Mouse (Mus musculus) macrophage (primary cell): ENCODE results near the gene Pgpep1. TPM values are rescaled to one million over a fixed set of nuclear protein-coding genes. Genes with fewer than 3 reads are reported as not detected.

Experiments
- H3K27ac ChIP-seq: fragments of 350-480 bp; formaldehyde crosslinking; 2 replicates; pipeline ENCODE4 v1.9.0; 2021
- H3K36me3 ChIP-seq: fragments of 350-480 bp; formaldehyde crosslinking; 2 replicates; pipeline ENCODE4 v1.9.0; 2021; ENCODE audit errors: inconsistent target
- H3K4me3 ChIP-seq: fragments of 350-480 bp; formaldehyde crosslinking; 2 replicates; pipeline ENCODE4 v1.9.0; 2021; ENCODE audit errors: inconsistent target
- H3K79me2 ChIP-seq: fragments of 350-480 bp; formaldehyde crosslinking; 2 replicates; pipeline ENCODE4 v1.9.0; 2021; ENCODE audit errors: inconsistent target
- WGBS: methylation state at CpG from one replicate; pipeline ENCODE4 v1.1.7; 2026; ENCODE audit warnings: inconsistent platforms; ENCODE audit not compliant: missing documents; 5-methylcytosine and 5-hydroxymethylcytosine counted together
- polyA plus RNA-seq: library from polyadenylated mRNA; stranded (reverse); fragments of 250-400 nt; gene quantifications from 3 replicates; pipeline ENCODE4 v1.2.4, GENCODE M21; 2018; ENCODE audit warnings: inconsistent platforms

Gene Pgpep1
- polyA plus RNA-seq, 1 experiment from 2014 or later = 57.8 TPM

DNA sequence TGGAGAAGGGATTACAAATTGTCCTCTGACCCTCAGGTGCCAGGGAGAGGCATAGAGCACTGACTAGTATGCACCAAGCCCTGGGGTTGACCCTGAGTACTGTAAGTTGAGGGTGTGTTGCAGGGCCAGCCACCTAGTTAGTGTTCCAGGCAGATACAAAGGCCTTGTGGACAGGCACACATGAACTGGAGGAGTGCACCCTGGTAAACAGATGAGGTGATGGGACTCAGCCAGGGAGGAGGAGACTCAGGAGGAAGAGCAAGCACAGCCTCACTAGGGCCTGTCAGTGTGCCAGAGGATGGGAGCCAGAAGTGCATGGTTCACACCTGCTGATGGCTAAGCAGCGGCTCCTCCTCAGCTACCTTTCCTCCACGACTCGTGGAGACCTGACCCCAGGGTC, 19.9 kb upstream of the Pgpep1 start:
- WGBS = 88% methylated on average over 3 of the region's 3 CpGs
- Histone ChIP-seq H3K79me2 (peaks cover 16% of the 10 kb centered on the region), H3K27ac (no peak overlapping the region), H3K4me3 (no peak overlapping the region), H3K36me3 (no peaks in the 10 kb centered on the region)

DNA sequence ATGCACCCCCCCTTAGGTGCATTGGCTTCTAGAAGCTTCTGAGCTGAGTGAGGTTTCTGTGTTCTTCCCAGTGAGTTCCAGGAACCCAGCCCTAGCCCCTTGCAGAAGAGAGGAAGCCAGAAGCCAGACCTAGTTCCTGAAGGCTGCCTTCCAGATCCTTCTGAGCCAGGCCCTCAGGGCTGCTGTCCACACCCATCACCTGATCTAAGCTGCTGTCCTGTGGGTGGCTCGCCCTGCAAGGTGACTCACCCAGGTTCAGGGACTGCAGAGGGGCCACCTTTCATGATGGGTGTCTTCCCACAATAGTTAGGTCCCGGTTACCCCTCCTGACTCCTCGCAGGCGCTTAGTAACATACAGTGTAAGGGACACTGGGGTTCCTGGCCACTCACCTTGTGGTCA, 19.2 kb upstream of the Pgpep1 start:
- WGBS = 90% methylated on average over 4 of the region's 4 CpGs
- Histone ChIP-seq H3K27ac (no peak overlapping the region), H3K36me3 (no peaks in the 10 kb centered on the region), H3K79me2 (peaks cover 22% of the 10 kb centered on the region), H3K4me3 (no peak overlapping the region)

DNA sequence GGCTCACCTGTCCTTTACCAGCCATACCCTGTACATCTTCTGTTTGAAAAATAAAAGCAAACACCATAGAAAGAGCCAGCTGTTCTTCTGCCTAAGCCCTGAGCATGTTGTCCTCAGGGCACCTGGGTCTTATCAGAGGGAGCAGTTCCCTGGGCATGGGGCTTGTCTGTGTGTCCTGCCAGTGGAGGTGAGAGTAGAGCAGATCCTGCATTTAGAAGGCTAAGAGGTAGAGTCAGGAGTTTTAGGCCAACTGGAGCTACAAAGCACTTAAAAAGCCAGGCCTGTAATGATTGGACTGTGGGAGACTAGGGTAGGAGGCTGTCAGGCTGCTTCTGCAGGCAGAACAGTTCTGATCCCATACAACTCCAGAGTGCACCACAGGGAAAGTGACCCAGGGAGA, 18.5 kb upstream of the Pgpep1 start:
- Histone ChIP-seq H3K4me3 (no peak overlapping the region), H3K36me3 (no peaks in the 10 kb centered on the region), H3K27ac (no peak overlapping the region), H3K79me2 (peaks cover 27% of the 10 kb centered on the region)

DNA sequence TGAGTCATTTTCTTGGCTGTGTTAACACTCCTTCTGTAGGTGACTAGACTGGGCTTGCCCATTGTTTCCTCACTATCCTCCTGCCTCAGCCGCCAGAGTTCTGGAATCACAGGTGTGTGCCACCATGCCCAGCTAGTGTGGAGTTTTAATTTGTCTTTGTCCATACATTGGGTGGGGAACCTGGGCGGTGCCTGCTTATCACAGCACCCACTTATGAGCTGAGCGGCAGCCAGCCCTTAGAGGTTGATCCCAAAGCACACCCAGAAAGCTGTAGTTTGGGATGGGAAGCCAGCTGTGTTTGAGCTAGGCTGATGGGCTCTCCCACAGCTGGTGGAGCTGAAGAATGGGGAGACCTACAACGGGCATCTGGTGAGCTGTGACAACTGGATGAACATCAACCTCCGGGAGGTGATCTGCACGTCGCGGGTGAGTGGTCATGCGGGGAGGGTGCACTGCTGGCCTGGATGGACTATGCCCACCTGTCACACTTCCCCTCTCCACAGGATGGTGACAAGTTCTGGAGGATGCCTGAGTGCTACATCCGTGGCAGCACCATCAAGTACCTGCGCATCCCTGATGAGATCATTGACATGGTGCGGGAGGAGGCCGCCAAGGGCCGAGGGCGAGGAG, 17.4 kb upstream of the Pgpep1 start:
- Histone ChIP-seq H3K4me3 (no peak overlapping the region), H3K79me2 (peaks cover 27% of the 10 kb centered on the region), H3K36me3 (no peaks in the 10 kb centered on the region), H3K27ac (no peak overlapping the region)
- 96% methylated on average over 15 of the region's 15 CpGs for WGBS

DNA sequence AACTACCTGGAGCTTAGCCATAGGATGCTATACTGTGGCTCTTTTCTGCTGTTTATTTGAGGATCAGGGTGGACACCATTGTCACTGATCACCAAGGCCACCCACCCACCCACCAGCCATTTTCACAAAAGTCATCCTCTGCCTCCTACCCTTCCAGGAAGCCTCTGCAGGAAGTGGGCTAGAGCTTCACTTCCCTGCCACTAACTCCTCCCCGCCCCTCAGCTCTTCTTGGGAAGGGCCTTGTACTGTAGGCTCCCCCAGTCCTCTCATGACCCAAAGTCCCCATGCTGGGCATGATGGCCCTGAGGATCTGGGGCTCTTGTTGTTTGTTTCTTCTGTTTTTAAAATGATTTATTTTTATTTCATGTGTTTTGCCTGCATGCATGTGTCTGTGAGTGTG, 15.1 kb upstream of the Pgpep1 start:
- Histone ChIP-seq H3K36me3 (no peaks in the 10 kb centered on the region), H3K79me2 (peaks cover 27% of the 10 kb centered on the region), H3K27ac (peak overlapping the region; percentile 85), H3K4me3 (no peak overlapping the region)
- 43% methylated on average over 1 of the region's 1 CpGs for WGBS

DNA sequence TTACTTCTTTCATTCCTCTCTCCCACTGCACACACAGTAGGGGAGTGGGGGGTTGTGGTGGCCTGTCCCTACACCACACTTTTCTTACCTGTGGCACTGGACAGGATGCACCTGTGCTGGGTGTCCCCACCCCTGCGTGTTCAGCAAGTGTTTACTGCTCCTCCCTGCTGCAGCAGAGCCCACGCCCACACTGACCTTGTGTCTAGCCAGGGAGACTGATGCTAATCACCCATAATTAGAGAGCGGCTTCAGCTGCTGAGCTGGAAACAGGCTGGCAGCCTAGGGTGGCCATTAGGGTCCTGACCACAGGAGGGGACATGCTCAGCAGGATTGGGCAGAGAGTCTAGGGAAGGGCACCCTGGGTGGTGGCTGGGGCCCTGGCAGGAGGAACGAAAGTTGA, 14.5 kb upstream of the Pgpep1 start:
- Histone ChIP-seq H3K4me3 (no peak overlapping the region), H3K27ac (peak overlapping the region; percentile 85), H3K79me2 (peaks cover 27% of the 10 kb centered on the region), H3K36me3 (no peaks in the 10 kb centered on the region)
- 59% methylated on average over 4 of the region's 4 CpGs for WGBS

DNA sequence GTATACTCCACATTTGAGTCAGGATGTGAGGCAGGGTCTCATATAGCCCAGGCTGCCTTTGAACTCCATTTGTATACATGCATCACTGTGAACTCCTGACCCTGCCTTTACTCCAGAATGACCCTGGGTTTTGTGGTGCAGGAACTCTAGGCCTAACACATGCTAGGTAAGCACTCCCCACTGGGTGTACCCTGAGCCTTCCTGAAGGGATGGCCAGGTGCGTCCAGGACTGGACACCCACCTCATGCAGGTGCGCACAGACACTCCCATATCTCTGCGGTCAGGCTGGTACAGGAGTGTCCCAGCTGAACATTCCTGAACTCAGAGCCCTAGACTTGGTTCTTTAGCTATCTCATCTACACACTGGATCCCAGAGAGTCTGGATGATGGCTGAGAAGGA, 13.9 kb upstream of the Pgpep1 start:
- Histone ChIP-seq H3K27ac (peak overlapping the region; percentile 85), H3K79me2 (peaks cover 27% of the 10 kb centered on the region), H3K36me3 (no peaks in the 10 kb centered on the region), H3K4me3 (peak overlapping the region; percentile 45)
- 83% methylated on average over 3 of the region's 3 CpGs for WGBS

DNA sequence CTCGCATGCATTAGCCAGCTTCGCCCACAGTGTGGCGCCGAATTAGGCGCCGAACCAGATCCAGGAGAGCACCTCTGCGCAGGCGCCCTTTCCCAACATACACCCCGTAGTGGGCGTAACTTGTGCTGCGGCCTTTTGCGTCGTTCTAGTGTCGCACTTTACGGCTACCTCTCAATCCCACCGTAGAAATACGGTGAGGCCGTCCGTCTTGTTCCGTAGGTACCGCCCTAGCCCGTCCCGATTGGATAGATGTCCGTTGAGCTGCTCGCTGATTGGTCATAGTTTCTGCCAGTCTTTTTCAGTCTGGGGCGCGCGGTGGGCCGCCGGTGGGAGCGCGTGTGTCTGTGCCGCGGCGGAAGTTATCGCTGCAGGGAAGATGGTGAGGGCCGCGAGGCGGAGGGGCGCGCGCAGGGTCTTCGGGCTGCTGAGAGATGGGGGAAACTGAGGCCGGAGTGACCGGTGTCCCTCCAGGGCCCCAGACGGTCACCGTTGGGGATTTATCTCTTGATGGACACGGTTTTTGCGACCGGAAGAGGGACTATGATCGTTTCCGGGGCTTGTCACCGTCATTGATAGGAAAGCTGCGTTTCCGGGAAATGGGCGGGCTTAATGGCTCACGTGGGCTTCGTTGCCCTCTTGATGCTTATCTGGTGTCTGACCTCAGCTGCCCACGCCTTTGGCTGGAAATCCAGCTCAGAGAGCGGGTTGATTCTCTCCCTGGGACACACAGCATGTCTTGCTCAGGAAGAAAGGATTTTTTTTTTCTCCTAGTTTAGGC, 13.1 kb upstream of the Pgpep1 start, which contains the start of gene Lsm4:
Gene Lsm4, plus strand, starts transcription at position 170 of the 778 bp plus-strand sequence.
- under 1% methylated on average over 60 of the region's 60 CpGs for WGBS
- H3K79me2 ChIP-seq = peaks cover 27% of the 10 kb centered on the region
- no peaks in the 10 kb centered on the region for H3K36me3 ChIP-seq
- H3K27ac ChIP-seq = peak within 1 kb of the TSS; percentile 85
- peak within 1 kb of the TSS; percentile 45 for H3K4me3 ChIP-seq

DNA sequence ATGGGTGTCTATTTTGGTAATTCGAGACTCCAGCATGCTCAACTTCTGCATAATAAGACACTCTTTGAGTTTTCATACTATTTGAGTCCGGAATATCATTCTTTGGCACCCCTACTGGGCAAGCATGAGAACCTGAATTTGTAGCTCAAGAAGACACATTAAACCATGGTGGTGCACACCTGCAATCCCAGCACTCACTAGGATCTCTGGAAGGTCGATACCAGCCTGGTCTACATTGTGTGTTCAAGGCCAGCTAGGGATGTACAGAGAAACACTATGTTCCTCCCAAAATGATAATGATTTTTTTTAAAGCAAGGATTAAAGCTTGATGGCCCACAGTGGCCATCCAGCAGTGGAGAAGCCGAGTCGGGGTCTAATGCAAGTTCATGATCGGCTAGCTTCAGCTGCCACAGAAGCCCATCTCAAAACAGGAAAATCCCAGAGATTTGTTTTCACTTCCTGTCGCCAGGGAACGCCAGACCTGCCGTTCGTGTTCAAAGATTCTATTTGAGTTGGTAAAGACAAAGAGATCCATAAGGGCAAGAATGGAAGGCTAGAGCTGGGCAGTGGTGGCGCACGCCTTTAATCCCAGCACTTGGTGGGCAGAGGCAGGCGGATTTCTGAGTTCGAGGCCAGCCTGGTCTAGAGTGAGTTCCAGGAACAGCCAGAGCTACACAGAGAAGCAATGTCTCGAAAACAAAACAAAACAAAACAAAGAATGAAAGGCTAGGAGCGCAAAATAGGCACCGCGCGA, 12.3 kb upstream of the Pgpep1 start:
- peaks cover 27% of the 10 kb centered on the region for H3K79me2 ChIP-seq
- 38% methylated on average over 19 of the region's 19 CpGs for WGBS
- H3K36me3 ChIP-seq = no peaks in the 10 kb centered on the region
- H3K27ac ChIP-seq = peak overlapping the region; percentile 85
- peak overlapping the region; percentile 45 for H3K4me3 ChIP-seq

DNA sequence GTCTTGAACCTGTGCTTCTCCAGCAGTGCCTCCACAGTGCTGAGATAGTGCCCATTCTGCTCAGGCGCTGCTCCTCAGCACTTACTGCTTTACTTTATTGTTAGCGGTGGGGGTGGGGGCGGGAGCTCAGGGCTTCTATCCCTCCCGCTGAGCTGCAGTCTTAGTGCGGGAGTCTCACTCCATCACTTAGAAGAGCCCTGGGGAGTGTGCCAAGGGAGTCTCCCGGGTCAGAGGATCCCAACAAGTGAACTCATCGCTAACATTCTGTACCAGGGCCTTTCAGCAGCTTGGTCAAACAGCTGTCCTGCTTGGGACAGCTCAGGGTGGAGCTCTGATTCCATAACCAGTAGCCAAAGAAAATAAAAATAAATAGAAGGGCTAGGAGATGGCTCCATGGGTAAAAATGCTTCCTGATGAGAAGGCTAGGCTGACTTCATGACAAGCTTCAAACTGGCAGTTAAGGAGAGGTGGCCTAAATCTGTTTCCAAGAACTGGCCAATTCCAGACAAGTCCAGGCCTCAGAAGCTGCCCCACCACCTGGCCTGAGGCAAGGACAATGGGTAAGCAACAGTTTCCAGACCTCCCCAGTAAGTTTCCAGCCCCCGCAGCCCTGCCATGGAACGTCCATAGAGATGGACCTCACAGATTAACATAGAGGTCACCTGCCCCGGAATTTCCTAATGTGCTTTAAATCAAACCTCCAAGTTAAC, 11.6 kb upstream of the Pgpep1 start:
- H3K27ac ChIP-seq = no peak overlapping the region
- H3K4me3 ChIP-seq = no peak overlapping the region
- H3K36me3 ChIP-seq = no peaks in the 10 kb centered on the region
- peaks cover 27% of the 10 kb centered on the region for H3K79me2 ChIP-seq
- WGBS = 87% methylated on average over 10 of the region's 10 CpGs

DNA sequence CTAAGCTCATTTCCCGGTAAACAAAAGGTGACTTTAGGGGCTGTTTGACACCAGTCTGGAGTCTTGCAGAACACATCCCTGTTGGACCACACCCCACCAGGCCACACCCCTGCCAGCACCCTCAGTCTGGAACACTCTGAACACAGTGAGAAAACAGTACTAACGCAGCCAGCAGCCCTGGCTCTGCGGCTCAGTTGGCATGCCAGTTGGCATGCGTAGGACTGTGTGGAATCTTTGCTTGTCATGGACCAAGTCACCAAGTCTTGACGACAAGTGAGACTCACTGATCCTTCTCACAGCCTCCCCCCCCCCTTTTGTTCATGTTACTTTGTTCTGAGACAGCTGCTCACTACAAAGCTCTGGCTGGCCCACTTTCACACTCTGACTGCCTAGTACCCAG, 6.9 kb upstream of the Pgpep1 start:
- Histone ChIP-seq H3K27ac (no peak overlapping the region), H3K36me3 (no peaks in the 10 kb centered on the region), H3K4me3 (no peak overlapping the region), H3K79me2 (no peaks in the 10 kb centered on the region)
- WGBS = 86% methylated on average over 5 of the region's 5 CpGs

DNA sequence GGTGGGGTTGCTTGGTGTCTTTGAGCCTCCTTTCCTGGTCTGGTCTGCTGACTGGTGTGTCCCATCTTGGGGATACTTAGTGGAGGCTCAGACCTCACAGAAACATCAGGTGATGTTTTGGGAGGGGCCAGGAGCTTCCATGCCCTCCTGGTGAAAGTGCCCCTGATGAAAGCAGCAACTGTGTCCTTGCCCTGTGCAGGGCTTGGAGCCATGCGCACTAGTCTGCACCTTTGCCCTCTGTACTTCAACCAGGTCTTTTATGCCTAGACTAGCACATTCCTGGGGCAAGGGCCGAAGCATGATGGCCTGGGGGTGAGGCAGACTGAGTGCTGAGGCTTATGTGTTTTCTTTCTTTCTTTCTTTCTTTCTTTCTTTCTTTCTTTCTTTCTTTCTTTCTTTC, 5.4 kb upstream of the Pgpep1 start:
- no peak overlapping the region for H3K4me3 ChIP-seq

DNA sequence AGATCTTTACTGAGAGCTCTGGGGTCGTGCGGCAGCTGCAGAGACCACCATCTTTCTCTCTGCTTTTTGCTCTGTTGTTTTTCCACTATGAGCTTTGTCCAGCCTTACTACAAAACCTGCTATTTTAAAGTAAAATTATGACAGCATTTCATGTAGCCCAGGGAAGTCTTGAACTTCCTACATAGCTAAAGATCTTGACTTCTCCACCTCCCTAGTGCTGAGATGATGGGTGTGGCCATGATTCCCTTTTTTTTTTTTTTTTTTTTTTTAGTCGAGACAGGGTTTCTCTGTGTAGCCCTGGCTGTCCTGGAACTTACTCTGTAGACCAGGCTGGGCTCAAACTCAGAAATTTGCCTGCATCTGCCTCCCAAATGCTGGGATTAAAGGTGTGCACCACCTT, 4.4 kb upstream of the Pgpep1 start:
- Histone ChIP-seq H3K4me3 (no peak overlapping the region), H3K79me2 (no peaks in the 10 kb centered on the region), H3K36me3 (no peaks in the 10 kb centered on the region), H3K27ac (no peak overlapping the region)
- WGBS = 63% methylated on average over 3 of the region's 3 CpGs

More for the DNA sequence above, 5.4 kb upstream of the Pgpep1 start:
- WGBS = 100% methylated on average over 2 of the region's 2 CpGs
- Histone ChIP-seq H3K27ac (no peak overlapping the region), H3K36me3 (no peaks in the 10 kb centered on the region), H3K79me2 (no peaks in the 10 kb centered on the region)

DNA sequence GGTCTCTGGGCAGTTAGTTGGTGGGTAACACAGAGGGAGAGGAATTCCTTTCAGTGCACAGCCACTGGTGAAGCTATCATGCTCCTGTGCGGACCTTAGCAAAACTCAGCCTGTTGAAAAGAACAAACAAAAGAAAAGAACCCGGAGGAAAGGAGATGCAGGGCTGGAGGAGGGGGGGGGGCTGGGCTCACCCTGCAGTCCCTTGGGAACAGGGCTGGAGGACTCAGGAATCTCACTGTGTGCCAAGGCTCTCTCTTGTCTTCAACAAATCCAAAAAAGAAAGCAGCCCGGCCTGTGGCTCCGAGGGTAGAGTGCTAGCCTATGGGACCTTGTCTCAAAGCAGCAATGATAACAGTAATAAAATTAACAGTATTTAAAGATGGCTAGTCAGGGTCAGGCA, 3.5 kb upstream of the Pgpep1 start:
- Histone ChIP-seq H3K79me2 (peaks cover 7% of the 10 kb centered on the region), H3K27ac (no peak overlapping the region), H3K4me3 (no peak overlapping the region), H3K36me3 (no peaks in the 10 kb centered on the region)
- WGBS = 90% methylated on average over 4 of the region's 4 CpGs
